Mouse (Mus musculus) heart, adult 9 months (tissue): ENCODE data around the gene Serpinb9d.
"Not testable (repeated sequence)": the region's sequence is repeated elsewhere in the genome, so short reads cannot be mapped to it uniquely, and the experiment has no call there.

Experiments
- DNase-seq, 2 experiments: peaks; one replicate each; pipeline ENCODE4 v3.0.0; 2022; ENCODE audit warnings: low spot score in 2 of 2

The Serpinb9d gene

DNA sequence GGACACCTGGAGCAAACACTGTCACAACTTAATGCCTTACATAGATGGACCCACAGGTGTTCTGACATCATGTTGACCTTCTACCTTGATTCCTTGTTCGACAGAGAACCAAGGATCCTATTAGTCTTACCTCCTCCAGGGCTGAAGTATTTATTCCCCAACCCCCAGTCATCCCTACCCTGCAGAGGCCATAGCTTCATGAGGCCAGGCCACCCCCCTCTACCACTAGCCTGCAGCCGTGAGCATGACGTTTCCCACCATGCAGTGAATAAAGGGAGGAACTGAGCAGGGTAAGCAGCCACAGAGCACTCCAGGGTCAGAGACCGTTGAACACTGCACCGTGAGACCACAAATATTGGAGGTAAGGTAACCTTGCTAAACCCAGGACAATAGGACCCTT, at the start of gene Serpinb9d:
Serpinb9d (plus strand) TSS at position 301 of the 400 bp plus-strand sequence.
- no peak for DNase-seq

DNA sequence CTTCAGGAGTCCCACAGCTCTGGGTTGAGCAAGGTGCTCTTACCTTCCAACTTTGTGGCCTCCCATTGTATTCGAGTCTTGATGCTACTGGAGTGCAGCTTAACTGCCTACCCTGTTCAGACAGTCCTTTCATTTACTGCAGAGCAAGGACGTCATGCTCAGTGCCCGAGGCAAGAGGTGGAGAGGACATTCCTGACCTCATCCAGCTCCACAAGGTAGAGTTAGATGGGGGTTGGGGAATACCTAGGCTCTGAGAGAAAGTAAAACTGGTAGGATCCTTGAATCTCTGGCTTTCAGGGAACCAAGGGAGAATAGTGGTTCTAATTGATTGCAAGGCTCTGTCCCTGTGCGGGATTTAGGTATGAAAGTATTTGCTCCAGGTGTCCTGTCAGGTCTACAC, 33.1 kb upstream of the Serpinb9d start, which contains the start of gene Serpinb9c:
Serpinb9c (minus strand) TSS at position 101 of the 400 bp plus-strand sequence.
- DNase-seq: no peak

DNA sequence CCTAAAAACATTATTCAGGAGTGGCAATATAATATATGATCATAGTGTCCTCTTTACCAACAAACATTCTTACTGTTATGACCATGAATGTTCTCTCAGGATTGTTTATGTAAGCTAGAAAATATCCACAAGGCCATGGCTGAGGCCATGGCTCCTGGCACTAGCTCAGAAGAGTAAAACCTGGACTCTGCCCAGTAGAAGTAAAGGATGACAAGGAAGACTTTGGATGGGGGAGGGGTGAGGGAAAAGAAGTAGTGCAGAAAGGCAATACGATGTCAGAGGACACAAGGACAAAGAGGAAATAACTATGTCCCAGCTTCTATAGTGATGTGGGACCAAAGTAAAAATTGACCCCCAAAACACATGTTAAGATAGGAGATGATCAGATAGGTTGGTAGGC, 2.3 kb upstream of the Serpinb9d start:
- not testable (repeated sequence) for DNase-seq

DNA sequence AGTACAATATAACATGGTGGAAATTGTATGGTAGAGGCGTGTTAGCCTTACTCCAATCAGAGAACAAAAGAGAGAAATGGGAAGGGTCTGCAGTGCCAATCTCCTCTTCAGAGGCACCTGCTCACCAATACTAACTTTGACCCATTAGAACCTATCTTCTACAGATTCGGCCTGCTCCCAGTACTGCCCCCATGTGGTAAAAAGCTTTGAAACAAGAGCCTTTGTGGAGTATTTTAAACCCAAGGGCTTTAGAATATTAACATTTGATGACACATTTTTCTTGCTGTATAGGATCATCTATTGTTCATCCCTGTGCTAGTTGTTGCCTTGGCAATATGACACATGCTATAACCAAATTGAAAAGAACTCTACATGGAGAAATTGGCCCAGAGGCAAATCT, 7.0 kb downstream of the Serpinb9d start:
- no peak for DNase-seq

DNA sequence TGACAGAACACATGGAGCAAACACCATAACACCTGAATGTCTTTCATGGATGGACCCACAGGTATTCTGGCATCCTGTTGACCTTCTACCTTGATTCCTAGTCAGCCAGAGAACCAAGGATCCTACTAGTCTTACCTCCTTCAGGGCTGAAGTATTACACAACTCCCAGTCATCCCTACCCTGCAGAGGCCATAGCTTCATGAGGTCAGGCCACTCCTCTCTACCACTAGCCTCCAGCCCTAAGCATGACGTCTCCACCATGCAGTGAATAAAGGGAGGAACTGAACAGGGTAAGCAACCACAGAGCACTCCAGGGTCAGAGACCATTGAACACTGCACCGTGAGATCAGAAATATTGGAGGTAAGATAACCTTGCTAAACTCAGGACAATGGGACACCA, 56.6 kb downstream of the Serpinb9d start, which contains the start of gene Serpinb9e:
Serpinb9e (plus strand) TSS at position 301 of the 400 bp plus-strand sequence.
- not testable (repeated sequence) for DNase-seq
